Mouse (Mus musculus) heart, postnatal 4 days (tissue): ENCODE measurements around the gene Phrf1. TPM values are rescaled to one million over a fixed set of nuclear protein-coding genes. Genes with fewer than 3 reads are reported as not detected.

Experiments
- DNase-seq: peaks from one replicate; pipeline ENCODE4 v3.0.0; 2021
- total RNA-seq, 2 experiments: library from RNA; stranded (reverse); gene quantifications; 2 replicates each; pipeline ENCODE4 v1.2.3; 2021

Phrf1 gene
- 10 to 100 TPM; 44.3 to 52.2 TPM for total RNA-seq

DNA sequence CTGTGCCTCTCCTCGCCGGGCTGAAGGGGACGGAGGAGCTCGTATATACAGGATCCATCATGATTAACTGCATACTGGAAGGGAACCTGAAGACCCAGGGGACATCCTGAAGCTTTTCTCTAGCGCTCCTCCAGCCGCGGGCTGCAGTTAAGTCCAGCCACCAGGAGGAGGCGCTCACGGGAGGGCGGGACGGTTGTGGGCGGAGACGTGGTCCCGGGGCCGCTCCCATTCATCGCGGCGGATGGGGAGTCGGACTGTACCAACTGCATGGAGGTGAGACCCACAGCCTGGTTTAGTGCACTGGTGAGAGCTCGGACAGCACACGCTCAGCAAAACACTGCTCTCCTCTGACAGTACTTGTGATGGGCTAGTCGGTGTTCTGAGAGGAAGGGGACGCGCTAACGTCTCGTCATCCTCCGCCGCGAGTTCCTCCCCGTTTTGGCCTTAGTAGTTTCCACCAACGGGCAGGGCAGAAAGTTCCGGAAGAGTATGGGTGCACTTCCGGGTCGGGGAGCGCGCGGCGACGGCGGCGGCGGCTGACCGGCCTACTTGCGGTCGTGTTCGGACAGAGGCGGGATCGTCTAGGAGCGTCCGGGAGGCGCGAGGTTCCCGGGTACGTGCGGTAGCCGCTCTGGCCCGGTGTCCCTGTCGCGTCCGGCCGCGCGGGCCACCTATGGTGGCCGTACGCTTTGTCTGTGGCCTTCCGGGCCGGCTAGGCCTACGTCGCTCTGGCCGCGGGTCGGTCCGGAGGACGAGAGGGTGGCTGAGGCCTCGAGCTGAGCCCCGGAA is at the start of gene Phrf1:
Gene Phrf1 (plus strand): TSS at position 506 of the 789 bp plus-strand sequence.
- peak; percentile 97 for DNase-seq

DNA sequence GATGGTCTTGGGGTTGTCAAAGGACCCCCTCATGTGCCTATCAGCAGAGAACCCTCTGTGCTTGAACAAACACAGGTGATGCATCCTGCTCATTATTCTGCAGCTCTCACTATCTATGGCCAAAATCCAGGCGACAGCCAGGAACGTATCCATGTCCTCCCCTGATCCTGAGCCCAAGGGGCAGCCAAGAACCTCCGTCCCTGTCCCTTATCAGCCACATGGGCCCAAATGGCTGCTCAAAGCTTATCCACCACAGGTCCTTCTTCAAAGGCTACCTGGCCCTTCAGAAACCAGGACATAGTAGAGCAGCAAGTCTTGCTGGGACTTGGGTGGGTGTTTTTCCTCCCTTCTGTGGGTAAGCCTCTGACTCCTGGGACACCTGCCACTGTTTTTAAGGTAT is 40.4 kb upstream of the Phrf1 start:
- DNase-seq, result no peak

DNA sequence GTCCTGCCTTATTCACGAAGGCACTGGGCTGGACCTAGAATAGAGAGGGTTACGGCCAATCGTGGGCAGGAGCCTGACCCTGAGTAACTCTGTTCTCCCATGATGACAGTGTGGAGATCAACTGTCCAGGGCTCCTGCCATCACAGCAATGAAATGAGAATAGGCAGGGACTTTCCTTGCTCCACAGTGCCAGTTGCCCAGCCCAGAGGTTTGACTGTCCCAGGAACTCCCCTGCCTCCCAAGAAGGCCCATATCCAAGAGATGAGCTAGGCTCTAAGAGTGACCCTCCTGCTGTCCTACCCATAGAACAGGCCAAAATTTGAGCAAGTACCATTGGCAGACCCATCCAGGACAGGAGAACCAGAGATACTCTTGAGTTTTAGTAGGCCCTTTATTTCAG is 39.9 kb upstream of the Phrf1 start:
- DNase-seq, result no peak

DNA sequence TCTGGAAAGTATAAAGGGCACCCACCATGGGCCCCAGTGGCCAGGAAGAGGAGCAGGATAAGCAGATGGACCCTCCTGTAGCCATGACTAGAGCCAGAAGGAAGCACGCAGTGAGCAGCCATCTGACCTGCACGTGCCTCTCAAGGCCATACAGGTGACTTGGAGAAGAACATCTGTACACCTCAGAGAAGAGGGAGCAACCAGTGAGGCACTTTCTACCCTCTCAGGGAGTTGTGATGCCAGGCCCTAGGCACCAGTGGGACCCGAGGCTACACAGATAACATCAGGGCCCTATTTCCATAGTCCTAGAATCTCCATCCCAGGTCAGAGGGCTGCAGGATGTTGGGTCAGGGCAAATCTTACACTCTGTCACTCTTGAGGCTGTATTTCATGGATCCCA is 38.4 kb upstream of the Phrf1 start:
- DNase-seq, result no peak

DNA sequence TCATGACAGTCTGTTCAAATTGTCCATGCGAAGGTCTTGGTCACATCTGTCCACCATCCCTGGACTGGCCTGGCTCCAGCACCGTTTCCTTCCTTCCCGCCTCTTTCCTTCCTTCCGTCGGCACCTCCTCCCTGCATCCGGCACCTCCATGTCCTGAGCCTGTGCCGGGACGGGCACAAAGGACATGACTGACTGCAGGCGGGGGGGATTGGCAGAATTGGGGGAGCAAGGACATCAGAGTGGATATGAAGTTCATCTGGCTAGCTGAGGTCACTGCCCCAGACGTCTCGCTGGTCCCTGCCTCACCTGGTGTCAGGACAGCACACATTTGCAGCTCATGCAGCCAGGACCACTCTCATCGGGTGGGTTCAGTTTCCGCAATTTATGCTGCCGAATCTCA is 37.5 kb upstream of the Phrf1 start:
- peak; percentile 49 for DNase-seq

DNA sequence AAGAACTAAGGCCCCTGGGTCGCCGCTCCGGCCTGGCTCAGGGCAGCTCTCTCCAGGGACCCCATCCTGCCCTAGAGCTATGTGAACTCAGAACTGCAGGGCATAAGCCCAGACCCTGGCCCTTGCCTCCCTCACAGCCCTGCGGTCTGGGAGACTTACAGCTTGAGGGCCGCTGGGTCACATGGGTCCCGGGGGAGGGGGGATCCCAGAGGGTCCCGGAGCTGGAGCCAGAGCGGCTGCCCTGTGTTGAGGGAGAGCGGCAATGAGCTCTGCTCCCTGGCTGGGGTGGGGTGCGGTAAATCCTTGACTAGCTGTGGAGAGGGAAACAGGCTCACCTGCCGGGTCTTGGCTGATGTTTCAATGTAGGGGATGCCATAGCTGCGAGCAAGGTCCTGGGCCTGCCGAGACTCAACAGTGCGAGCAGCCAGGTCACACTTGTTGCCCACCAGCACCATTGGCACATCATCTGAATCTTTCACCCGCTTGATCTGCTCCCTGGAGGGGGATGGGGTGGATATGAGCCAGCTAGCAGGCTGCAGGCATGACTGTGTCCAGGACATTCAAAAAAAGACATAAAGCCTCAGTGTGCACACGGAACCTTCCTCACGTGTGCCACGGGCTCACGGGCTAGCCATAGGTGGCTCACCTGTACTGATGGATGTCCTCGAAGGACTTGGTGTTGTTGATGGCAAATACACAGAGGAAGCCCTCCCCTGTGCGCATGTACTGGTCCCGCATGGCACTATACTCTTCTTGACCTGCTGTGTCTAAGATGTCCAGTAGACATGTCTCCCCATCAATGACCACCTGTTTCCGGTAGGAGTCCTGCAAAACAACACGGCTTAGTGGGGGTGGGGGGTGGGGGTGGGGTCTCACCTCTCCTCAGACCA is 36.5 kb upstream of the Phrf1 start:
- DNase-seq, result no peak

DNA sequence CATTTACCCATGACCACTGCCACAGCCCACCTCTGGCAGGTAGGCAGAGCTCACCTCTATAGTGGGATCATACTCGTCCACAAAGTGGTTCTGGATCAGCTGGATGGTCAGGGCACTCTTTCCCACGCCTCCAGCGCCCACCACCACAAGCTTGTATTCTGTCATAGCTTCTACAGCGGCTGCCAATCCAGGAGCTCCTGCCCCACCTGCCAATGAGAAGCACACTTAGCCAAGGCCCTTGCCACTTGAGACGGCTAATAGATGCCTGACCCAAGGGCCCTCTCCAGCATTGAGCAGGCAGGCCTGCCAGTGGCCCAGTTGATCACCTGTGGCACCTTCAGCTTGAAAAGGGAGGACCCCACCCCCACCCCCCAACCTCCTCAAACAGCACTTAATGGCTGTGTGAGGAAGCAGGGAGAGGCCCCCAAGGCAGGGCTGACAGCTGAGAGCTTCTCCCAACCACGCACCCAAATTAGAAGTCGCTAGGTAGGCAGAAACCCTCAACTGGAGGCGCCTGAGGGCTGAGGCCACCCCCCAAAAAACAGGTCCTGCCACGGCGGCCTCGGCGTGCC is 35.7 kb upstream of the Phrf1 start:
- DNase-seq, result no peak

DNA sequence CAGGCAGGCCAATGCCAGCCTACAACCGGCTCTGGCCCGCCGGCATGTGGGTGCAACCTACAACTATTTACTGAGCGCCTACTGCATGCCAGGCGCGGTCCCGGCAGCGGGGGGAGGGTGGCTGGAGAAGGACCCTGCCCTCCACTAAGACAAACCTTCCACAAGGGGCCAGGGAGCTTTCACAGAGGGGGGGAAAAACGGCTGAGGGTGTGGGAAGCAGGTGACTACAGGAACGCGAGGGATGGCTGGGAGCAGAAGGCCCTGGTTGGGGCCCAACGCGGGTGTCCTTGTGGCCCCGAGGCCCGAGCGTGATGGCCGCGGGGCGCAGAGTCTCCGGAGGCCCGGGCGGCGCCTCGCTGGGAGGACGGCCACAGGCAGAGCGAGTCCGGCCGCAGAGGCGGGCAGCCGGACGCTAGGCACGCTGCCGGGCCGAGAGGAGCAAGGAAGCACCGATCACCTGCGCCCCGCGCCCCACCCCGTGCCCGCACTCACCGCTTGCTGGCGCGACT is 35.2 kb upstream of the Phrf1 start:
- peak; percentile 54 for DNase-seq

DNA sequence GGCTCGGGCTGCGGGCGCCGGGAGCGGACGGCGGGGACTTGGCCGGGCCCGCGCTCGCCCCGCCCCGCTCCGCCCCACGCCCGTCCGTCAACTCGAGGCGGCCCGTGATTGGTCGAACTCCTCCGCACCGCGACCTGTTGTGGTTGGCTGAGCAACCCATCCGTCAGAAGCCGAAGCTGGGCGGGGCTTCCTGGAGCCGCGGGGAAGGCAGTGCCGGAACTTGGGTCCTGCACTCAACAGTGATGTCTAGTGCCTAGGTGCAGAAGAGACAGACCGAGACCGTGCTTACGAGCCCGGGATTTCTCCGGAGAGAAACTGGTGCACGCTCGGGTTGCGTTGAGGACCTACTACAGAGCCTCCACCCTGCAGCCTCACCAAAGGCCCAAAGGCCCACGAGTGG is 34.6 kb upstream of the Phrf1 start, which contains the start of the genes Hras and Lrrc56:
Gene Hras (minus strand): TSS at position 58 of the 400 bp plus-strand sequence.
Gene Lrrc56 (plus strand): TSS at position 210 of the 400 bp plus-strand sequence.
- DNase-seq, result peak; percentile 99

DNA sequence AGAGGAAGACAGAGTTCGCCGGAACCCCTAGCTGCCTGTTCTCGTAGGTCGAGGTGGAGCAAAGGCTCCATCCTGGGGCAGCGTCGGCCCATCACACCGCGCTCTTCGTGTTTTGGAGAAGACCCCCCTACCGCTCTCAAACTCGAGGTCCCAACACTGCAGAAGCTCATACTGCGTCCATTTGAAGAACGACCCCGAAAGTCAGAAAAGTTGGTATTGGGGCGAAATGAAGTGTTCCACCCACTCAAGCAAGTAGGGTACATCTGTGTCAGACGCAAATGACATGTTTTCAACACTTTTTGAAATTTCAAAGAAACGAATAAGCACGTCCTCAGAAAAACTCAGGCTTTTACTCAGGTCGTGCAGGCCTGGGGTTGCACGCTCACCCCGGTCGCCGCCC is 34.2 kb upstream of the Phrf1 start:
- DNase-seq, result no peak

DNA sequence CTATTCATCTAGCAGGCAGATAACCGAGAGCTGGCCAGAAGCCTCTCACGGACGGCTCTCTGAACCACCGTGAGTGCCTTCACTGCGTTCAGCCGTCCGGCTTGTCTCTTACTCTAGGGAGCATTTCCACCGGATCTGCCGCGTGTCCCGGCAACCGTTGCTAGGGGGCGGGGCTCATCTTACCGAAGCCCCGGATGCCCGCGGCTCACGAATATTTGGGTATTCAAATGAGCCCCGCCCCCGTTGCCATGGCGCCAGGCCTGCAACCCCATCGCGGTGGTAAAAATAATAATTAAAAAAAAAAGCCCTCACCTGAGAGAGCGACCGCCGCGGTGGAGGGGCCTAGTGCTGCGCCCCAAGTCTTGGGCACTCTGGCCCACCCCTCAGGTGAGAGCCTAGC is 33.8 kb upstream of the Phrf1 start:
- DNase-seq, result peak; percentile 91

DNA sequence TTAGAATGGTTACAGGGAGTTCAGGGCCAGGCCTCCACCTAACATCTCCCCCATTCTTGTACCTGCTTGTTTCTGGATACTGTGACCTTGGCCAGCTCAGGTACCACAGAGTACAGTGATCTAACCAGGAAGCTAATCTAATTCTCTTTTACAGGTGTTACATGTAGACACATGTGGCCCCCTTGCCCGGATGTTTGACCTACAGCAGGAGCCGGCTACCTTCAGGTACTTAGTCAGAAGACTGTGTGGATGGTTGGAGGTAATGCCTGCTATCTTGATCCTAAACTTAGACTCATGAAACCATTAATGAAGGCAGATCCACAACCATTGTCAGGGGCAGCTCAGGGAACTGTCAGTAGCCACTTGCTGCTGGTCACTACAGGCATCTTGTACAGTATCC is 32.8 kb upstream of the Phrf1 start:
- no peak for DNase-seq

DNA sequence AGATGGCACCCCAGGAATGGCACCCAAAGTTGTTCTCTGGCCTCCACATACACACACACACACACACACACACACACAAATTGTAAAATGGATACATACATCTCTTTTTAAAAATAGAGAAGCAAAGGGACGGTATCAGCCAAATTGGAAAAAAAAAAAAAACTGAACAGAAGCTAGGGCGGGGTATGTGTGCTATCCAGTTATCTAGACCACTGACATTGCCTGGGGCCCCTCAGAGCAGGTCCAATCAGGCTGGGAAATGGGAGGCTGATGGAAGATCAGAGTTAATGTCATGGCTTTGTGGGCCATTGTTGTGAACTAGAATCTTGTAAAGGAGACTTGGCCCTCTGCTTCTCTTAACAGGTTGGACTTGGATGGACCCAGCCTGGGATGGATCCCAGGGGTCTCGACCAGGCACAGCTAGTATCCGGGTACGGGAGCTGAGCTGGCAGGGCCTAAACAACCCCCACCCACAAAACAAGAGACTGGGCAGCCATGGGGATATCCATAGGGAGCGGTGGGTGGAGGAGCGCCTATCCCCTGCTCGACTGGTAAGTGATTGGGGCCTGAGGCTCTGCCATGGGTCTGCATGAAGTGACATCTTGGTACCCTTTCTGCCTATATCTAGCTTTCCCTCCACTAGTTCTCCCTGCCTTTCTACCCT is 31.8 kb upstream of the Phrf1 start:
- no peak for DNase-seq

DNA sequence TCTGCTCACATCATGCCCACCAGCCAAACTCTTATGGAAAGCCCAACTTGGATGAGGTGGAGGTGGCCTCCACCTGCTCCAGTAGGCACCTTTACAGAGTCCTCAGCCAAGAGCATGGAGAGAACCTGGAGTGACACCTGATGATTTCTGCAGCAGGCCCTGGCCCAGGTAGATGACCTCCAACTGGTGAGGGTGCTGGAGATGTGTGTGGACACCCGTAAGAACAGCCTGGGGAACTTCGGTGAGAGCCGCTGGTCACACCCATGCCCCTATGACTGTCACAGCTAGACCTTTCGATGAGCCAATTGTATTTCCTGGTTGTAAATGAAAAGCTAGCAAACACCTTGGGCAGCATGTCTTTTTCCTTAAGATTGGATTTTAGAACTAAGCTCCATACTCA is 30.5 kb upstream of the Phrf1 start:
- DNase-seq, result no peak

DNA sequence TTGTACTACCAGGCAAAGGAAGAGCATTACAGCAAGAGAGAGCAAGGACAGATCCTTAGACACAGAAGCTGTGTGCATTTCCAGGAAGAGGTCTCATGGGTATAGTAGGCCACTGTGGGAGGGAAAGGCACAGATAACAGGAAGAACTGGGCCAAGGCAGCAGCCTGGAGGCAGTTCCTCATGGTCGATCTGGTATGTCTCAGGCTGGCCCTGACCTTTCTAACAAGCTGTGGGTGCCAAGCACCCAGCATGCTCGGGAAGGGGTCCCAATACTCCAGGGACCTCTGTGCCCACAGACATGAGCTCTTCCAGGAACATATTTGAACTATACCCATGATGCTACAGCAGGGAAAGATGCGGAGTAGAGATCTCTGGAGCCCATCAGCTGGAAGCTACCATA is 24.0 kb upstream of the Phrf1 start:
- DNase-seq, result no peak

DNA sequence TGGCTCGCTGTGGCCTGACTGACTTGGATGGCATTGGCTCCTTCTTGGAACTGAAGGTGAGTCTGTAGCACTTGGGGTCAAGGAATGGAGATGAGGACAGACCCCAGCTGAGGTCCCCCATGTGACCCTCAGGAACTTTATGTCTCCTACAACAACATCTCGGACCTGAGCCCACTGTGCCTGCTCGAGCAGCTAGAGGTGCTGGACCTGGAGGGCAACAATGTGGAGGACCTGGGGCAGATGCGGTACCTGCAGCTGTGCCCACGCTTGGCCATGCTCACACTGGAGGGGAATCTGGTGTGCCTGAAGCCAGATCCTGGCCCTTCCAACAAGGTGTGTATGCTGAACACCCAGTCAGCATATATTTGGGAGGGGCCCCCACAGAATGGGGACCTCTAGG is 23.1 kb upstream of the Phrf1 start:
- no peak for DNase-seq

DNA sequence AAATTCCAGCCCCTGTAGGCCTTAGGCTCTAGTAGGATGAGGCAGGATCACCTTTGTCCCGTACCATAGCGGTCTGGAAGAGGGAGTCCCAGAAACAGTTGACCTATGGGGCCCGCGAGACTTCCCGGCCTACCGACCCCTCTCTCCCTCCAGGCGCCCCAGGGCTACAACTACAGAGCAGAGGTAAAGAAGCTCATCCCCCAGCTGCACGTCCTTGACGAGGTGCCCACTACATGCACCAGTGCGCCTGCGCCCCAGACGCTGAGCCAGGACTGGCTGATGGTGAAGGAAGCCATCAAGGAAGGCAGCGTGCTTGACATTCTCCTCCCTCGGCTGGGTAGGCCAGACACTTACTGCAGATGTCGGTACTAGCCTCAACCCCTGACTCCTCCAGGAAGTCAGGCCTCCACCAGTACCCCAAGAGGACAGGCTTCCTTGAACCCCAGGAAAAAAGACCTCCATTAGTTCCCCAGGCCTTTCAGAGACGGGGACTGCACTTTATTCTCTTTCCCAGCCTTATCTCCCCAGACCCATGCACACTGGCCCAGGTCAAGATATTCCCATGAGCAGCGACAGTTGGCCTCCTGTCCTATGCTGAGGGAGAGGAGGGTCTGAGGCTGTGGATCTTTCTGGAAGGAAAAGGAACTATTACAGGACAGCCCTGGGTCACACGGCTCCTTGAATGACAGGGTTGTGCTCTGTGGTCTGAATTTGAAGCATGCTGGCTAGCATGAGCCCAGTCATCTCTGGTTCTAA is 22.2 kb upstream of the Phrf1 start:
- DNase-seq, result no peak

DNA sequence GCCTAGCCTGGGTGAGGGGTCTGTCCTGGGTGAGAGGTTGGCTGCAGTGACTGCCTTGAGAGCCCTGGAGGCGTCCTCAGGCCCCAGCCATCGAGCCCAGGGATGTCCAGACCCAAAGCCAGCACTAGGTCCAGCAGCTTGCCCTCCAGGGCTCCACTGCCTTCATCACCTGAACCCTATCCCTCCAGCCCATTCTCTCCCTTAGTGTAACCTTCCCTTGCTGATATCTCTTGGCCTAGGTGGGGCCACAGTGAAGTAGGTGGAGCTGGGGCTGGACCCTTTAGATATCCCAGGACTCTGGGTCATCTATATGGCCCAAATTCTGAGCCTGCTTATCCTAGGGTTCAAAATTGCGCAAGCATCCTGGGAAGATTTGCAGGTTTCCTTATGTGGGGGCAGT is 19.1 kb upstream of the Phrf1 start:
- DNase-seq, result no peak

DNA sequence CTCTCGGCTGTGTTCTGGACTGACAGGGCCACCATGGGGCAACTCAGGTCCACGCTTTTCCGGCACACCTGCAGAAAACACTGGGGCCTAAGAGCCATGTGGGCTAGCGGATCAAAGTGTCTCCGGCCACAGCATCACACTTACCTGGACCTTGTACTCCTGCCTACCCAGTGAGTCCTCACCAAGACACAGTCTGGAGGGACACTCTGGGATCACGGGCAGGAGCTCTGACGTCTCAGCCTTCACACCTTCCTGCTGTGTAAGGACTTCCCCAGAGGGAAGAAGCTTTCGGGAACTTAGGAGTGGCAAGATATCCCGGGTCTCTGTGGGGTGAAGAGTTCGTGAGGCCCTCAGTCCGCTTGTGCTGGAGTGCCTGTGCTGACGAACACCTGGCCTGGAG is 18.4 kb upstream of the Phrf1 start:
- DNase-seq, result no peak

DNA sequence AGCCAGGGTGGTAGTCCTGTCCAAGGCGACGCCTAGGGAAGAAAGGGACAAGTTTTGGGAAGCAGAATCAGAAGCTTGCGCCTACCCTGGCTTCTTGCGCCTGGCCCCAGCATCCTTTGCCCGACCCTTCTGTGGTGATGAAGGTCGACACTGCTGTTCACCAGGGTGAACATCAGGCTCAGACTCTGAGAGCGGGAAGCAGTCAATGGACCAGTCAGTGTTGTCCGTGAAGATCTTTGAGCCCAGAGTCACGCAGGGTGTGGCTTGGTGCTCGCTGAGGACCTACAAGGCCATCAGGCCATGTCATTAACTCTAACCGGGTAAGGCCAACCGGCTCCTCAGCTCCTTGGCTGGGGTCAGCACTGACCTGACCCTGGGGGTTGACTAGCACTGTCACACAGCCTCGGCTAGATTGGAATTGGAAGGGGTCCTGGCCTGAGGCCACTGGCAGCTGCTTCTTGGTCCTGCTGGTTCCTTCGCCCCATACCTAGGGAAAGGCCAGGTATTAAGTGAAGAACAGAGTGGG is 17.9 kb upstream of the Phrf1 start:
- DNase-seq, result no peak

DNA sequence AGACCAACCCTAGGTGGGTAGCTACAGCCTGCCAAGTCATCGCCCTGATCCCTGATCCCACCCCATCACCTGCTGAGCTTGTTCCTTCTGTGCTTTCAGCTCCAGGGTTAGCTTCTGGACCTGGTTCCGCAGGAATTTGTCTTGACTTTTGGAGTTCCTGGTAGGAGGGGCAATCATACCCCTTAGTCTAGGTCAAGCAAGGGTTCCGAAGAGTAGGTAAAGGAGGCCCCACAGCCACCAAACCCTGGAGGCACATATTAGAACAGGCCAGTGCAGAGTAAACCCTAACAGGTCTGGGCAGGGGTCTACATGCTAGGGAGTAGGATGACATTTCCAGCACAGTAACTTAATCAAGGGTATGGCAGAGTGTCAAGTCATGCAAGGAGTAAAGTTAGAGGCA is 15.5 kb upstream of the Phrf1 start:
- DNase-seq, result no peak
